Mouse (Mus musculus): ENCODE measurements around the gene Gm20388. TPM values are rescaled to one million over a fixed set of nuclear protein-coding genes. Genes with fewer than 3 reads are reported as not detected.
"Not testable (repeated sequence)": the region's sequence is repeated elsewhere in the genome, so short reads cannot be mapped to it uniquely, and the experiment has no call there.

Gene Gm20388
- polyA plus RNA-seq, 1 experiment from 2014 or later, result 8.3 TPM

DNA sequence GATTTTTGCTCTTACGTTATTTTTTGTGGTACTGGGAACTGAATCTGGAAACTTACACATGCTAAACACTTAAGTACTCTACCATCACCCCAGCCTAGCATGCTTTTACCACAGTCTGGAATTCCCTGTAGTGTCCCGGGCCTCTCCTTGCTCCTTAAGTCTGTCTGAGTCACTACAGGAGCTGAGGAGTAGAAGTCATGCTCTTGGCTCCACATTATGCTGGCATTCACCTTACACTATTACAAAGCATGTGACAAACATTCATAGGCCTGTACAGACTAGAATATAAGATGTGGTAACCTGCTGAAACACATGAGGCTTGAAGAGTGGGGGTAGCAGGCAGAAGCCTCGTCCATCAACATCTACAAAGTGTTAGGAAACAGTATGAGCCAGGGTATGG is 3112.1 kb downstream of the Gm20388 start:
- no peaks in the 10 kb centered on the region for H3K27me3 ChIP-seq (replicated peaks; ENCODE audit: control insufficient read depth, insufficient read depth, low read length)
- H3K9me3 ChIP-seq (ENCODE audit: control insufficient read depth, low read length), result no peaks in the 10 kb centered on the region
- 88% methylated on average over 3 of the region's 3 CpGs for WGBS
- ATAC-seq (replicated peaks; ENCODE audit: low FRiP score, low TSS enrichment, low read depth) (no peak), DNase-seq (ENCODE audit: low spot score) (no peak)
- H3K4me3 ChIP-seq (ENCODE audit: low read depth, low read length), result no peak overlapping the region
- H3K4me1 ChIP-seq (replicated peaks; ENCODE audit: control insufficient read depth, insufficient read depth, low read length), result peaks cover 12% of the 10 kb centered on the region
- H3K9ac ChIP-seq (ENCODE audit: low read length), result no peak overlapping the region
- no peak overlapping the region for H3K4me2 ChIP-seq (ENCODE audit: low read length)
- H3K36me3 ChIP-seq (ENCODE audit: control insufficient read depth, insufficient read depth, low read length), result 0 out of 2 replicates have a peak, but pooled peaks cover 3% of the 10 kb centered on the region
- no peak overlapping the region for H3K27ac ChIP-seq (ENCODE audit: low read depth)

- H3K36me3 ChIP-seq (ENCODE audit: control insufficient read depth, insufficient read depth, low read length), result 0 out of 2 replicates have a peak, but pooled peaks cover 3% of the 10 kb centered on the region
- H3K9ac ChIP-seq (ENCODE audit: low read length), result no peak overlapping the region
- H3K4me1 ChIP-seq (replicated peaks; ENCODE audit: control insufficient read depth, insufficient read depth, low read length), result 0 out of 2 replicates have a peak, but pooled peaks cover 6% of the 10 kb centered on the region
- H3K4me2 ChIP-seq (ENCODE audit: low read length), result no peak overlapping the region
- DNase-seq (ENCODE audit: low spot score) (no peak), ATAC-seq (replicated peaks; ENCODE audit: low FRiP score, low TSS enrichment, low read depth) (no peak)
- H3K4me3 ChIP-seq (ENCODE audit: low read depth, low read length), result no peak overlapping the region
- WGBS, result 98% methylated on average over 2 of the region's 2 CpGs
- no peak overlapping the region for H3K27ac ChIP-seq (ENCODE audit: low read depth)
- no peaks in the 10 kb centered on the region for H3K27me3 ChIP-seq (replicated peaks; ENCODE audit: control insufficient read depth, insufficient read depth, low read length)
- no peaks in the 10 kb centered on the region for H3K9me3 ChIP-seq (ENCODE audit: control insufficient read depth, low read length)
Measured at GRCm38 (mm10) chr8:123024226-123024625, 3113.6 kb downstream of the Gm20388 start.

GRCm38 (mm10) chr8:123025951-123026351 is 3115.3 kb downstream of the Gm20388 start:
- DNase-seq (ENCODE audit: low spot score), result no peak
- 81% methylated on average over 3 of the region's 3 CpGs for WGBS
- ATAC-seq (replicated peaks; ENCODE audit: low FRiP score, low TSS enrichment, low read depth), result no peak

DNA sequence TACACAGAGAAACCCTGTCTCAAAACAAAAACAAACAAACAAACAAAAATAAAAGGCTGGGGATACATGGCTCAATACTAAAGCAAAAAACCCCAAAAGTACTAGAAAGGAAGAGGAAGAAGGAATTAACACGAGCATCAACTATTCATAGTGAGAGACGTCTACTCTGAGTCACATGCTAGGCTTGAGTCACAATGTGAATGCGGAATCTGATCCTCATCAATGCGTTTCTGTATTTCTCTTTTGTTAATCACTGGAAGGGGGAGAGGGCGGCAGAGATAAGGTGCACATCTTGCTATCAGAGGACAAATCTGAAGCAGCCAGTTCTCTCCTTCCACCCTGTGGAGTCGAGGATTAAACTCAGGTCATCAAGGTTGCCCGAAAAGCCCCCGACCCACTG is 3117.1 kb downstream of the Gm20388 start:
- Histone ChIP-seq H3K4me2 (ENCODE audit: low read length) (no peak overlapping the region), H3K36me3 (ENCODE audit: control insufficient read depth, insufficient read depth, low read length) (0 out of 2 replicates have a peak, but pooled peaks cover 3% of the 10 kb centered on the region), H3K4me3 (ENCODE audit: low read depth, low read length) (no peak overlapping the region), H3K27ac (ENCODE audit: low read depth) (no peak overlapping the region), H3K27me3 (replicated peaks; ENCODE audit: control insufficient read depth, insufficient read depth, low read length) (no peaks in the 10 kb centered on the region), H3K9me3 (ENCODE audit: control insufficient read depth, low read length) (no peaks in the 10 kb centered on the region), H3K4me1 (replicated peaks; ENCODE audit: control insufficient read depth, insufficient read depth, low read length) (no peaks in the 10 kb centered on the region), H3K9ac (ENCODE audit: low read length) (no peak overlapping the region)
- 92% methylated on average over 8 of the region's 8 CpGs for WGBS
- no peak for DNase-seq (ENCODE audit: low spot score)
- no peak for ATAC-seq (replicated peaks; ENCODE audit: low FRiP score, low TSS enrichment, low read depth)

More at GRCm38 (mm10) chr8:123025951-123026351, 3115.3 kb downstream of the Gm20388 start:
- Histone ChIP-seq H3K9ac (ENCODE audit: low read length) (no peak overlapping the region), H3K9me3 (ENCODE audit: control insufficient read depth, low read length) (no peaks in the 10 kb centered on the region), H3K4me2 (ENCODE audit: low read length) (no peak overlapping the region), H3K36me3 (ENCODE audit: control insufficient read depth, insufficient read depth, low read length) (0 out of 2 replicates have a peak, but pooled peaks cover 3% of the 10 kb centered on the region), H3K27me3 (replicated peaks; ENCODE audit: control insufficient read depth, insufficient read depth, low read length) (no peaks in the 10 kb centered on the region), H3K4me1 (replicated peaks; ENCODE audit: control insufficient read depth, insufficient read depth, low read length) (0 out of 2 replicates have a peak, but pooled peaks cover under 1% of the 10 kb centered on the region), H3K4me3 (ENCODE audit: low read depth, low read length) (no peak overlapping the region), H3K27ac (ENCODE audit: low read depth) (no peak overlapping the region)

GRCm38 (mm10) chr8:123030091-123030490 is 3119.4 kb downstream of the Gm20388 start:
- not testable (repeated sequence) for H3K9me3 ChIP-seq (ENCODE audit: control insufficient read depth, low read length); H3K27ac ChIP-seq (ENCODE audit: low read depth); DNase-seq (ENCODE audit: low spot score); H3K36me3 ChIP-seq (ENCODE audit: control insufficient read depth, insufficient read depth, low read length); ATAC-seq (replicated peaks; ENCODE audit: low FRiP score, low TSS enrichment, low read depth); H3K4me2 ChIP-seq (ENCODE audit: low read length); H3K4me1 ChIP-seq (replicated peaks; ENCODE audit: control insufficient read depth, insufficient read depth, low read length); H3K27me3 ChIP-seq (replicated peaks; ENCODE audit: control insufficient read depth, insufficient read depth, low read length); H3K9ac ChIP-seq (ENCODE audit: low read length); H3K4me3 ChIP-seq (ENCODE audit: low read depth, low read length)
- 85% methylated on average over 5 of the region's 5 CpGs for WGBS

DNA sequence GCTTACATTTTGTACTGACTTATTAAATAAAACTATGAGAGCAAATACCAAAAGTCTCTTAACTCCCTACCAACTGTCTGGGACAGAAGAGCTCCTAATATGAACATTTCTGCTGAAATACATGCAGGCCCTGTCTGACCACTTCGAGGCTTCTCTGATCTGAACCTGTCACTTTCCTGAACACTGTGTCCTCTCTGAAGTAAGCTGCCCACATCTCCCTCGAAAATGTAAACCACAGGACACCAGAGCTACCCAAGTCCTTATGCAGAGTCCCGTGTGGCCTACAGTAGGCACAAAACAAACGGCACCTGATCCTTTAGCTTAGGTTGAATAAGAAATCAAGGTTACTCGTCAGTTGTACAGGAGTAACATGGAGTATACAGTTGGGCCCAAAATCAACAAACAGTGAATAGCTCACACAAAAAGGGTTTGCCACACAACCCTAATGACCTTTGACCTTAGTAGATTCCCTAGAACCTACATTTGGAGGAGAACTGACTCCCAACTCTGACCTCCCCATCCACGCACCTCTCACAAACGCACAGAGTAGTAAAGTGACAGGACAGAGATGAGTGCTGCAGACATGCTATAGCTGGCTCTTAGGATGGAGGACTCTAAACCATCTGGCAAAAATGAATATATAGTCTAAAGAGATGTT is 3120.8 kb downstream of the Gm20388 start:
- H3K4me2 ChIP-seq (ENCODE audit: low read length), result no peak overlapping the region
- H3K27me3 ChIP-seq (replicated peaks; ENCODE audit: control insufficient read depth, insufficient read depth, low read length), result no peaks in the 10 kb centered on the region
- no peak for ATAC-seq (replicated peaks; ENCODE audit: low FRiP score, low TSS enrichment, low read depth)
- H3K4me3 ChIP-seq (ENCODE audit: low read depth, low read length), result no peak overlapping the region
- H3K4me1 ChIP-seq (replicated peaks; ENCODE audit: control insufficient read depth, insufficient read depth, low read length), result no peaks in the 10 kb centered on the region; the same call in 1 of the 2 replicates
- DNase-seq (ENCODE audit: low spot score), result no peak
- no peaks in the 10 kb centered on the region for H3K36me3 ChIP-seq (ENCODE audit: control insufficient read depth, insufficient read depth, low read length)
- WGBS, result 86% methylated on average over 7 of the region's 7 CpGs
- no peak overlapping the region for H3K9ac ChIP-seq (ENCODE audit: low read length)
- H3K27ac ChIP-seq (ENCODE audit: low read depth), result no peak overlapping the region
- H3K9me3 ChIP-seq (ENCODE audit: control insufficient read depth, low read length), result no peaks in the 10 kb centered on the region

- Histone ChIP-seq H3K27me3 (replicated peaks; ENCODE audit: control insufficient read depth, insufficient read depth, low read length) (no peaks in the 10 kb centered on the region), H3K9me3 (ENCODE audit: control insufficient read depth, low read length) (no peaks in the 10 kb centered on the region), H3K27ac (ENCODE audit: low read depth) (no peak overlapping the region), H3K36me3 (ENCODE audit: control insufficient read depth, insufficient read depth, low read length) (no peaks in the 10 kb centered on the region), H3K9ac (ENCODE audit: low read length) (no peak overlapping the region), H3K4me1 (replicated peaks; ENCODE audit: control insufficient read depth, insufficient read depth, low read length) (peaks cover 9% of the 10 kb centered on the region), H3K4me3 (ENCODE audit: low read depth, low read length) (no peak overlapping the region), H3K4me2 (ENCODE audit: low read length) (no peak overlapping the region)
- no peak for DNase-seq (ENCODE audit: low spot score)
- no peak for ATAC-seq (replicated peaks; ENCODE audit: low FRiP score, low TSS enrichment, low read depth)
Measured at GRCm38 (mm10) chr8:123032730-123033129, 3122.1 kb downstream of the Gm20388 start.

DNA sequence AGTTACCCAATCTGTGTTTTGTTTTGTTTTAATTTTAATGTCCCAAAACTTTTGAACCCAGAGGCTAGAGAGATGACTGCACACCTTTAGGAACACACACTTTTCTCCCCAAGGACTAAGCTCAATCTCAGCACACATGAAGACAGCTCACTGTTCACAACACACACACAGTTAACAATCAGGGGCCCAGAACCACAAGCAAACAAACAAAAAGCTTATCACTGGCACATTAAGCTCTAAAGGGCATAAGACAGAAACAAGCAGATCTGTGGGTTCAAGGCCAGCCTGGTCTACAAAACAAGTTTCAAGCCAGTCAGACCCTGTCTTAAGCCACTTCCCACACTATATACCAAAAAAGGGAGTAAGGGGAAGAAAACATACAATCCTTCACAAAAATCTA is 3122.8 kb downstream of the Gm20388 start:
- ATAC-seq (replicated peaks; ENCODE audit: low FRiP score, low TSS enrichment, low read depth), result no peak
- no peaks in the 10 kb centered on the region for H3K27me3 ChIP-seq (replicated peaks; ENCODE audit: control insufficient read depth, insufficient read depth, low read length)
- H3K9ac ChIP-seq (ENCODE audit: low read length), result no peak overlapping the region

DNA sequence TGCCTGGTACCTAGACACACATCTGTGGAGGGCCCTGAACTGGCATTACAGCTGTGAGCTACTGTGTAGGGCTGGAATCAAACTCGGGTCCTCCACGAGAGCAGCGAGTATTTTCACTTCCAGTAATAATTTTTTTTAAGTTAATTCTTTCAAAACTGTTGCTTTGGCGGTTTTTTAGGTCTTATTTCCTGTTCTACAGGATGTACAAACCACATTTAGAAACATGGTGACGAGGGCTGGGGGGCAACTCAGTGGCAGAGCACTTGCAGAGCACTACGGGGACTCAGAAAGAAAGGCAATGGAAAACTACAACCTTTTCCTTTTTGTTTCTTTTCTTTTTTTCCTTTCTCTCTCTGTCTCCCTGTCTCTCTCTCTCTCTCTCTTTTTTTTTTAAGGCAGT is 3123.5 kb downstream of the Gm20388 start:
- H3K27ac ChIP-seq (ENCODE audit: low read depth), result no peak overlapping the region
- H3K9ac ChIP-seq (ENCODE audit: low read length), result no peak overlapping the region
- H3K4me1 ChIP-seq (replicated peaks; ENCODE audit: control insufficient read depth, insufficient read depth, low read length), result peaks cover 9% of the 10 kb centered on the region
- H3K36me3 ChIP-seq (ENCODE audit: control insufficient read depth, insufficient read depth, low read length), result no peaks in the 10 kb centered on the region
- no peak overlapping the region for H3K4me3 ChIP-seq (ENCODE audit: low read depth, low read length)
- no peaks in the 10 kb centered on the region for H3K27me3 ChIP-seq (replicated peaks; ENCODE audit: control insufficient read depth, insufficient read depth, low read length)
- H3K4me2 ChIP-seq (ENCODE audit: low read length), result no peak overlapping the region
- 84% methylated on average over 6 of the region's 6 CpGs for WGBS
- ATAC-seq (replicated peaks; ENCODE audit: low FRiP score, low TSS enrichment, low read depth) (no peak), DNase-seq (ENCODE audit: low spot score) (no peak)
- H3K9me3 ChIP-seq (ENCODE audit: control insufficient read depth, low read length), result no peaks in the 10 kb centered on the region

More for the DNA sequence above, 3122.8 kb downstream of the Gm20388 start:
- no peak overlapping the region for H3K4me2 ChIP-seq (ENCODE audit: low read length)
- H3K9me3 ChIP-seq (ENCODE audit: control insufficient read depth, low read length), result no peaks in the 10 kb centered on the region
- H3K36me3 ChIP-seq (ENCODE audit: control insufficient read depth, insufficient read depth, low read length), result no peaks in the 10 kb centered on the region
- DNase-seq (ENCODE audit: low spot score), result no peak
- peaks cover 9% of the 10 kb centered on the region for H3K4me1 ChIP-seq (replicated peaks; ENCODE audit: control insufficient read depth, insufficient read depth, low read length)
- H3K27ac ChIP-seq (ENCODE audit: low read depth), result no peak overlapping the region
- H3K4me3 ChIP-seq (ENCODE audit: low read depth, low read length), result no peak overlapping the region
